Mouse (Mus musculus): ENCODE results near the gene Olfr372. TPM values are rescaled to one million over a fixed set of nuclear protein-coding genes. Genes with fewer than 3 reads are reported as not detected.
"Not testable (repeated sequence)": the region's sequence is repeated elsewhere in the genome, so short reads cannot be mapped to it uniquely, and the experiment has no call there.

Gene Olfr372
- total and polyA plus RNA-seq, 3 experiments, result 0.27 TPM; not detected in 2

DNA sequence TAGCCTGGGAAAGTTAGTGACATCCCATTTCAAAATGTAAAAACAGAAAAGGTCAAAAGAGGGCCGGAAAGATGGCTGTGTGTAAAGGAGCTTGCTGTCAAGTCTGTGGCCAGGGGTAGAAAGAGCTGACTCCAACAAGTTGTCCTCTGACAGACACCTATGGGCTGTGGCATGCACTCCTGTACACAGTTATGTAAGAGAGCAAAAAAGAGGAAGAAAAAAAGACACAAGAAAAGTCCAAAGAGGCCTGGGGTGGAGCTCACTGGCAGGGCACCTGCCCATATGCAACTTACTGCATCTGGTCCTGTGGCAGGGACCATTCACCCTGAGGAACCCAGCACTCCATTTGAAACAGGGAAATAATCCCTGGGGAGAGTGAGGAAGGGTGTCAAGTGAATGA is 1.5 kb downstream of the Olfr372 start:
- no peaks in the 10 kb centered on the region for H3K4me1 ChIP-seq (ENCODE audit: insufficient read depth, low read depth, low read length)
- no peaks in the 10 kb centered on the region for H3K36me3 ChIP-seq (replicated peaks)
- no peak for DNase-seq (ENCODE audit: low spot score)
- H3K27me3 ChIP-seq (ENCODE audit: insufficient read depth, low read length), result no peaks in the 10 kb centered on the region
- no peak for ATAC-seq (ENCODE audit: extremely low read depth, insufficient number of reproducible peaks, low FRiP score, poor library complexity, severe bottlenecking)
- no peak overlapping the region for H3K4me3 ChIP-seq (ENCODE audit: low read depth, low read length)
- no peaks in the 10 kb centered on the region for H3K9me3 ChIP-seq (replicated peaks)
- no peak for TF ChIP-seq TAL1 (conservative IDR thresholded peaks at IDR 0.05; ENCODE audit: low read depth, low read length)
- TF ChIP-seq GATA2 (IDR thresholded peaks at IDR 0.05; ENCODE audit: borderline replicate concordance, low read depth, low read length), result no peak
- TF ChIP-seq GATA1 (IDR thresholded peaks at IDR 0.05; ENCODE audit: borderline replicate concordance, low read length), result no peak
- no peak for TF ChIP-seq POLR2AphosphoS5 (IDR thresholded peaks at IDR 0.05; ENCODE audit: insufficient replicate concordance, low read depth, low read length)
- TF ChIP-seq CTCF (IDR thresholded peaks at IDR 0.05; ENCODE audit: low read depth, low read length), result no peak

DNA sequence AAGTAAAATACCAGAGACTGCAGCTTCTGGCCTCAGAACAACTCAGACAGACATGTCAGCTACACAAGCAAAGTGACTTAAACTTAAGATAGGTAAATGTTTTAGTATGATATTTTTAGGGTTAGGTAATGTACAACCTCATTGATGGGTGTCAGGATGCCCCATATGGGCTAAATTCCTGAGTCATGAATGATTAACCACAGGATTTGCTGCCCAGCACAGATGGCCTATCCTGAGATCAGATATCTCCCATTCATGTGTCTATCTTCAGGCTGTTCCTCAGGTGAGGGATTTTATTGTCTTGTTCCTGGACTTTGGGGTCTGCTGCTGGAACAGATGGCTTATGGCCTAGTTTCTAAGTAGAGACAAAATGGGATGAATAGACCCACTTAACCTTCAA is 13.6 kb downstream of the Olfr372 start:
- ATAC-seq (ENCODE audit: extremely low read depth, insufficient number of reproducible peaks, low FRiP score, poor library complexity, severe bottlenecking); H3K9me3 ChIP-seq (replicated peaks); DNase-seq (ENCODE audit: low spot score); H3K27me3 ChIP-seq (ENCODE audit: insufficient read depth, low read length); H3K36me3 ChIP-seq (replicated peaks); H3K4me3 ChIP-seq (ENCODE audit: low read depth, low read length); H3K4me1 ChIP-seq (ENCODE audit: insufficient read depth, low read depth, low read length): not testable (repeated sequence)

- ATAC-seq (ENCODE audit: extremely low read depth, insufficient number of reproducible peaks, low FRiP score, poor library complexity, severe bottlenecking); H3K36me3 ChIP-seq (replicated peaks); DNase-seq (ENCODE audit: low spot score); H3K4me1 ChIP-seq (ENCODE audit: insufficient read depth, low read depth, low read length); H3K27me3 ChIP-seq (ENCODE audit: insufficient read depth, low read length); H3K4me3 ChIP-seq (ENCODE audit: low read depth, low read length); H3K9me3 ChIP-seq (replicated peaks): not testable (repeated sequence)
Measured at GRCm38 (mm10) chr8:72057643-72058042, 16.6 kb downstream of the Olfr372 start.

DNA sequence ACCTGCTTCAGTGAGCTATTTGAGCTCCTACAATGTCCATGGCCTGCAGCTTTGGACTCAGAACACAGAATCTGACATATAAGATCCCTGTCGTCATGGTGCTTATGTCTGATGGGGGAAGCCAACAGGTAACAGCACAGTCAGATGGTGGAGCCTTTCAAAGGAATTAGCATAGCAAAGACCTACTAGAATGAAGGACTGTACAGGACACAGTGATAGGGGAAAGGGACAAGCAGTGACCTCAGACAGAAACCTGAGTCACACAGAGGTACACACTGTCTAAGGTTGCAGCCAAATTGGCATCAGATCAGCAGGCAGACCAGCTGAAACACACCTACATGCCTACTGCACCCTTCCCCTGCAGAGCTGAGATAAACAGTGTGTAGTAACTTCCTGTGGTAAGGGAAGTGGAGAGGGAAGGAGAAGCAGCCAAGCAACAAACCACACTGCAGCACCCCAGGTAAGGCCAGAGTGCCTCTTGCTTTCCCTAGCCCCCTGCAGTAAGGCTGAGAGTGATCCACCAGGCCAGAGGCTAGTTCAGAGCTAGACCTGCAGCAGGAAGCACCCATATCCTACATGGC is 25.9 kb downstream of the Olfr372 start:
- DNase-seq (ENCODE audit: low spot score); H3K4me1 ChIP-seq (ENCODE audit: insufficient read depth, low read depth, low read length); H3K9me3 ChIP-seq (replicated peaks); ATAC-seq (ENCODE audit: extremely low read depth, insufficient number of reproducible peaks, low FRiP score, poor library complexity, severe bottlenecking); H3K36me3 ChIP-seq (replicated peaks); H3K27me3 ChIP-seq (ENCODE audit: insufficient read depth, low read length); H3K4me3 ChIP-seq (ENCODE audit: low read depth, low read length): not testable (repeated sequence)

DNA sequence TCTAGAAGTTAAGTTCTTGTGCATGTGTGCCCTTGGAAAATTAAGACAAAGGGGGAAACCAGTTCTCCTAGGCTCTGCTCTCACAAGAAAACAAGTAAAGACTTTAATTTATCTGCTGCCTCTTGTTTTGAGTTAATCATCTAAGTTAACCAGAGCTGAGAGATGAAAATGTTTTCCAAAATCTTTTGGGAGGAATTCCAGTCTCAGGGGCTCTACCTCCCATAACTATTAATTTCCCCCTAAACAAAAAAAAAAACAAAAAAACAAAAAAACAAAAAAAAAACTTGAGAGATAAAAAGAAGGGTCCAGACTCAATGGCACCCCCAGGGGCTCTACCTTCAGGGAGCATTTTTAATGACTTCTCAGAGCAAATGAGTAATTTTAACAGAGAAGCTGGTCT is 41.9 kb downstream of the Olfr372 start, which contains the start of gene Olfr373:
Gene Olfr373, plus strand, starts transcription at position 301 of the 400 bp plus-strand sequence.
- not testable (repeated sequence) for H3K9me3 ChIP-seq (replicated peaks); H3K36me3 ChIP-seq (replicated peaks); H3K27me3 ChIP-seq (ENCODE audit: insufficient read depth, low read length); H3K4me1 ChIP-seq (ENCODE audit: insufficient read depth, low read depth, low read length); H3K4me3 ChIP-seq (ENCODE audit: low read depth, low read length); DNase-seq (ENCODE audit: low spot score); ATAC-seq (ENCODE audit: extremely low read depth, insufficient number of reproducible peaks, low FRiP score, poor library complexity, severe bottlenecking)

- TF ChIP-seq TAL1 (conservative IDR thresholded peaks at IDR 0.05; ENCODE audit: low read depth, low read length) (no peak), POLR2AphosphoS5 (IDR thresholded peaks at IDR 0.05; ENCODE audit: insufficient replicate concordance, low read depth, low read length) (no peak), GATA1 (IDR thresholded peaks at IDR 0.05; ENCODE audit: borderline replicate concordance, low read length) (no peak), GATA2 (IDR thresholded peaks at IDR 0.05; ENCODE audit: borderline replicate concordance, low read depth, low read length) (no peak), CTCF (IDR thresholded peaks at IDR 0.05; ENCODE audit: low read depth, low read length) (no peak)
- Histone ChIP-seq H3K36me3 (replicated peaks) (no peaks in the 10 kb centered on the region), H3K4me1 (ENCODE audit: insufficient read depth, low read depth, low read length) (no peaks in the 10 kb centered on the region), H3K4me3 (ENCODE audit: low read depth, low read length) (no peak overlapping the region), H3K27me3 (ENCODE audit: insufficient read depth, low read length) (no peaks in the 10 kb centered on the region), H3K9me3 (replicated peaks) (no peaks in the 10 kb centered on the region)
- DNase-seq (ENCODE audit: low spot score) (no peak), ATAC-seq (ENCODE audit: extremely low read depth, insufficient number of reproducible peaks, low FRiP score, poor library complexity, severe bottlenecking) (no peak)
Measured at GRCm38 (mm10) chr8:72084744-72085143, 43.7 kb downstream of the Olfr372 start.

- H3K4me1 ChIP-seq (ENCODE audit: insufficient read depth, low read depth, low read length); ATAC-seq (ENCODE audit: extremely low read depth, insufficient number of reproducible peaks, low FRiP score, poor library complexity, severe bottlenecking); DNase-seq (ENCODE audit: low spot score); H3K27me3 ChIP-seq (ENCODE audit: insufficient read depth, low read length); H3K9me3 ChIP-seq (replicated peaks); H3K36me3 ChIP-seq (replicated peaks); H3K4me3 ChIP-seq (ENCODE audit: low read depth, low read length): not testable (repeated sequence)
Measured at GRCm38 (mm10) chr8:72087611-72088010, 46.6 kb downstream of the Olfr372 start.

GRCm38 (mm10) chr8:72096721-72097120 is 55.7 kb downstream of the Olfr372 start:
- not testable (repeated sequence) for DNase-seq (ENCODE audit: low spot score); H3K9me3 ChIP-seq (replicated peaks); H3K36me3 ChIP-seq (replicated peaks); H3K4me3 ChIP-seq (ENCODE audit: low read depth, low read length); H3K27me3 ChIP-seq (ENCODE audit: insufficient read depth, low read length); ATAC-seq (ENCODE audit: extremely low read depth, insufficient number of reproducible peaks, low FRiP score, poor library complexity, severe bottlenecking); H3K4me1 ChIP-seq (ENCODE audit: insufficient read depth, low read depth, low read length)

DNA sequence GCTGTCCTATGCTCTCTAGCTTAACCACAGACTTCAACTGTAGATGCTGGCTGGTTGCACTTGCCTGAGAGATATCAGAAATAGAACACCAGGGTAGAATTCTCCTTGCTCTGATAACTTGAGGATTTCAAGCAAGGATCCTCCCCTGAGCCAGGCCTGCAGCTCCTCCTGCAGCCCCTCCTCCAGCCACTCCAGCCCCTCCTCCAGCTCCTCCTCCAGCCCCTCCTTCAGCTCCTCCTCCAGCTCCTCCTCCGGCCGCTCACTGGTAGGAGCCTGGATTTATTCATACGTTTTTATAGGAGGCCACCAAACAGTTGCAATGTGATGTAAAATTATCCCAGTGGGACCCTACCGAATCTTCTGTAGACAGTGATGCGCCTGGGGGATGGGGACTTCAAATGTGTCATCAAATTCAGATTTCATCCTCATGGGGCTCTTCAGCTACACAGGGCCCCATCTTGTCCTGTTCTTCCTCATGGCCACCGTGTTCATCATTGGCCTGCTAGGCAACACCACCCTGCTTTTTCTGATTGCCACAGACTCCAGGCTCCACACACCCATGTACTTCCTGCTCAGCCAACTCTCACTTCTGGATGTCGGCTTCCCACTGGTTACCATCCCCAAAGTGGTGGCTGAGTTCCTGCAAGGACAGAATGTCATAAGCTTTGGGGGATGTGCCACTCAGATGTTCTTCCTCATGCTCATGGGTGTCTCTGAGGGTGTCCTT is 58.5 kb downstream of the Olfr372 start:
- H3K4me3 ChIP-seq (ENCODE audit: low read depth, low read length); ATAC-seq (ENCODE audit: extremely low read depth, insufficient number of reproducible peaks, low FRiP score, poor library complexity, severe bottlenecking); DNase-seq (ENCODE audit: low spot score); H3K9me3 ChIP-seq (replicated peaks); H3K4me1 ChIP-seq (ENCODE audit: insufficient read depth, low read depth, low read length); H3K36me3 ChIP-seq (replicated peaks); H3K27me3 ChIP-seq (ENCODE audit: insufficient read depth, low read length): not testable (repeated sequence)
